Mouse (Mus musculus) ES-E14 (cell line): ENCODE data around the gene Apbb1ip.

Source experiments
- CHD2 ChIP-seq: IDR thresholded peaks from 2 replicates; pipeline ENCODE4 v1.6.1; 2014; ENCODE audit warnings: mild to moderate bottlenecking, low read depth, low read length, inconsistent platforms
- HCFC1 ChIP-seq: IDR thresholded peaks from 2 replicates; pipeline ENCODE4 v1.6.1; 2012; ENCODE audit warnings: low read length, inconsistent platforms, borderline replicate concordance; ENCODE audit not compliant: insufficient read depth
- MAFK ChIP-seq: IDR thresholded peaks from 2 replicates; pipeline ENCODE4 v1.6.1; 2014; ENCODE audit warnings: mild to moderate bottlenecking, low read depth, low read length, inconsistent platforms; ENCODE audit not compliant: insufficient read depth
- ZC3H11A ChIP-seq: IDR thresholded peaks from 2 replicates; pipeline ENCODE4 v1.6.1; 2012; ENCODE audit warnings: low read depth, mild to moderate bottlenecking, inconsistent platforms, low read length, borderline replicate concordance
- ZNF384 ChIP-seq: IDR thresholded peaks from 2 replicates; pipeline ENCODE4 v1.6.1; 2012; ENCODE audit warnings: low read depth, low read length, inconsistent platforms

DNA sequence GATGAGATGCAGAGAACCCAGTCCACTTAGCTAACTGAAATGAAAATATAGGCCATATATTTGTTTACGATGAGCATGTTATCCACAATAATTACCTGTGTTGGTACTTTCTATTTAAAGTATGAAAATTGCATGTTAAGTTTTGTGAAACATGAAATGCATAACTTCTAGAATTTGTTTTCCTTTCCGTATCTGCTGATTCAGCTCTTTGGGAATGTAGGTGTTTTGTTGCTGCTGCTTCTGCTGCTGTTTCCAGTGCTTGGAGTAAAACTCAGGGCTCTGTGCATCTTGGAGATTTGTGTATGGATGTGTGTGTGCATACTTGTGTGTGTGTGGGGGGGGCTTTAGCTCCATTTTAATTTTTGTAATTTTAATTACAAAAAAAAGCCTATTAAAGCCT, 14.8 kb downstream of the Apbb1ip start:
- TF ChIP-seq ZC3H11A (no peak), MAFK (peak; percentile 74), CHD2 (no peak), ZNF384 (no peak), HCFC1 (no peak)
